Mouse (Mus musculus) myocyte (in vitro differentiated cells): Measurements from ENCODE around the gene Tagln3. TPM values are rescaled to one million over a fixed set of nuclear protein-coding genes. Genes with fewer than 3 reads are reported as not detected.

Experiments
- H3K27me3 ChIP-seq: one replicate; pipeline ENCODE4 v1.6.1; 2011; ENCODE audit not compliant: control insufficient read depth, insufficient read depth, insufficient read length
- H3K36me3 ChIP-seq: one replicate; pipeline ENCODE4 v1.6.1; 2011; ENCODE audit not compliant: control insufficient read depth, insufficient read depth
- H3K4me2 ChIP-seq: one replicate; pipeline ENCODE4 v1.6.1; 2011; ENCODE audit warnings: low read depth, control low read depth
- H3K4me3 ChIP-seq: one replicate; pipeline ENCODE4 v1.5.1; 2011; ENCODE audit warnings: mild to moderate bottlenecking, control low read depth, moderate library complexity
- H3K79me2 ChIP-seq: one replicate; pipeline ENCODE4 v1.6.1; 2011; ENCODE audit not compliant: control insufficient read depth, insufficient read depth
- H3ac ChIP-seq: one replicate; pipeline ENCODE4 v1.6.1; 2011; ENCODE audit not compliant: control insufficient read depth, insufficient read length
- CEBPB ChIP-seq: IDR thresholded peaks from 2 replicates; pipeline ENCODE4 v1.6.1; 2011; ENCODE audit warnings: mild to moderate bottlenecking, moderate library complexity; ENCODE audit not compliant: poor library complexity, insufficient read depth, severe bottlenecking
- E2F4 ChIP-seq: IDR thresholded peaks from one replicate; pipeline ENCODE4 v1.6.1; 2011; ENCODE audit warnings: mild to moderate bottlenecking, control low read depth, moderate library complexity; ENCODE audit not compliant: insufficient read depth
- MAX ChIP-seq: IDR thresholded peaks from one replicate; pipeline ENCODE4 v1.6.1; 2011; ENCODE audit warnings: low read depth, mild to moderate bottlenecking, control low read depth
- MYOD1 ChIP-seq, 3 experiments: IDR thresholded peaks; one replicate each; pipeline ENCODE4 v1.6.1; 2011; ENCODE audit warnings: control low read depth in 2 of 3, low read depth in 2 of 3, mild to moderate bottlenecking in 2 of 3, moderate library complexity in 1 of 3; ENCODE audit not compliant: insufficient read length in 2 of 3, control insufficient read depth in 1 of 3
- MYOG ChIP-seq, 3 experiments: IDR thresholded peaks; one replicate each; pipeline ENCODE4 v1.6.1; 2011; ENCODE audit warnings: control low read depth in 2 of 3, low read depth in 2 of 3, mild to moderate bottlenecking in 2 of 3; ENCODE audit not compliant: insufficient read length in 2 of 3, control insufficient read depth in 1 of 3, insufficient read depth in 1 of 3
- POLR2A ChIP-seq: IDR thresholded peaks from one replicate; pipeline ENCODE4 v1.6.1; 2011; ENCODE audit warnings: low read depth, mild to moderate bottlenecking, control low read depth, moderate library complexity; ENCODE audit not compliant: insufficient read length
- POLR2AphosphoS2 ChIP-seq: IDR thresholded peaks from one replicate; pipeline ENCODE4 v1.6.1; 2011; ENCODE audit warnings: low read depth, control low read depth; ENCODE audit not compliant: insufficient read length
- REST ChIP-seq: IDR thresholded peaks from one replicate; pipeline ENCODE4 v1.6.1; 2011; ENCODE audit warnings: mild to moderate bottlenecking, control low read depth, moderate library complexity; ENCODE audit not compliant: insufficient read depth, insufficient read length
- SRF ChIP-seq: IDR thresholded peaks from one replicate; pipeline ENCODE4 v1.6.1; 2011; ENCODE audit warnings: low read depth; ENCODE audit not compliant: control insufficient read depth, insufficient read length
- TCF12 ChIP-seq: IDR thresholded peaks from one replicate; pipeline ENCODE4 v1.6.1; 2011; ENCODE audit warnings: mild to moderate bottlenecking, control low read depth; ENCODE audit not compliant: poor library complexity, insufficient read depth, severe bottlenecking
- TCF3 ChIP-seq: IDR thresholded peaks from one replicate; pipeline ENCODE4 v1.6.1; 2011; ENCODE audit warnings: low read depth, control low read depth; ENCODE audit not compliant: insufficient read length
- USF1 ChIP-seq: IDR thresholded peaks from one replicate; pipeline ENCODE4 v1.6.1; 2011; ENCODE audit warnings: low read depth, mild to moderate bottlenecking, control low read depth, moderate library complexity
- polyA plus RNA-seq: library from polyadenylated mRNA; unstranded; fragments of >200 nt; fragmentation: generic; extraction: Trizol; gene quantifications from one replicate; pipeline ENCODE4 v1.2.1, GENCODE M21; 2012; ENCODE audit warnings: missing spikeins

Tagln3 gene
- polyA plus RNA-seq, 1 experiment = 0.19 TPM

DNA sequence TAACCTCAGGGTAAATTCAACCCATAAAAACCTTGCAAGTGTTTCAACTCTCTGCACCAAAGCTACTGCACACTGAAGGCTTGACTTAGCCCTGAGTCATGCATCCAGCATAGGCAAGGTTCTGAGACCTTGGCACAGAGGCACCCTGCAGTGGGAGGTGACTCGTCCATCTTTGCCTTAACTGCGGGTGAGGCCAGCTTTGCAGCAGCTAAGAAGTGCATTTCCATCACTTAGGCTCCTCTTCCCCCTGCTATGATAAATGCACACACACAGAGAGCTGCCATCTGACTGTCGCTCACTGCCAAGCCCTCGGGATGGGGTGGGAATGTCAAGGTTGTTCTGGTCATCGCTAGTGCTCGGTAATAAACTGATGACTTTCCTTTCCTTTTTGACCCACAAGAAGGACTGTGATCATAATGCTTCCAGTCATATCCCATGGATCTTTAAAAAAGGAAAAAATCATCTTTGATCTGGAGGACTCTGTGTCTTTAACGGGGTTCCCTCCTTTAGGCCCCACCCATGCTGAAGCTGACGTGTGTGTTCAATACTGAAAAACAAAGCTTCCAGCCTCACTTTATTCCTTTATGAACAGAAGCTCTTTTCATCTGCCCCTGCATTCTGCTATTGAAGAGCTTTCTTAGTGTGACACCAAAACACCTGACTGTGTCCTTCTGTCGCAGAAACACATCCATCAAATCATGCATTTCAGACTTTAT, 28.8 kb downstream of the Tagln3 start:
- TF ChIP-seq POLR2AphosphoS2 (no peak), TCF12 (no peak), REST (no peak), MYOG (IDR thresholded peaks at IDR 0.05; ENCODE audit: control insufficient read depth in 1 of 3, insufficient read depth in 1 of 3, insufficient read length in 2 of 3, low read depth in 2 of 3) (no peak), POLR2A (no peak)
- H3K79me2 ChIP-seq = no peaks in the 10 kb centered on the region
- H3K4me3 ChIP-seq = no peak overlapping the region
- H3K4me2 ChIP-seq = no peak overlapping the region
- H3K36me3 ChIP-seq = no peaks in the 10 kb centered on the region
- no peak overlapping the region for H3ac ChIP-seq
- no peaks in the 10 kb centered on the region for H3K27me3 ChIP-seq

DNA sequence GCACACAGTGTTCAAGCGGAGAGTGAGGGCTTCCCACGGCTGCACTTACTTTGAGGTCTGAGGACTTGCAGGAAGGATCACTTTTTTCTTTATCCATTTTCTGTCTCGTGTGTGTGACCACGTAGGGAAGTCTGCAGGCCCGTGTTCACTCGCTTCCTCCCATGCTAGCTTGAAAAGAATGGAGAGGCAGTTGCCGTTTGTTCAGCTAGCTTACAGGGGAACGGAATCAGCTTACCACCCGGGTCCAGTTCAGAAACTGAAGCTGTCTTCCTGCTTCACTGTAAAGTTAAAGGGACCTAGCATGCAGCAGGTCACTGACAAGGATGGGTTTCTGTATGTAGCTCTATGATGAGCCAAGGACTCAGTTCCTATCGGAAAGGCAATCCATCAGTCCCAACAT, 30.9 kb downstream of the Tagln3 start, which contains the start of gene Tmprss7:
TSS of gene Tmprss7 (minus strand) at position 101 of the 400 bp plus-strand sequence.
- Histone ChIP-seq H3K79me2 (no peaks in the 10 kb centered on the region), H3ac (no peak within 1 kb of the TSS), H3K4me3 (no peak within 1 kb of the TSS), H3K4me2 (no peak within 1 kb of the TSS), H3K36me3 (no peaks in the 10 kb centered on the region), H3K27me3 (no peaks in the 10 kb centered on the region)
- no peak for TF ChIP-seq USF1
- TF ChIP-seq TCF12 = no peak

DNA sequence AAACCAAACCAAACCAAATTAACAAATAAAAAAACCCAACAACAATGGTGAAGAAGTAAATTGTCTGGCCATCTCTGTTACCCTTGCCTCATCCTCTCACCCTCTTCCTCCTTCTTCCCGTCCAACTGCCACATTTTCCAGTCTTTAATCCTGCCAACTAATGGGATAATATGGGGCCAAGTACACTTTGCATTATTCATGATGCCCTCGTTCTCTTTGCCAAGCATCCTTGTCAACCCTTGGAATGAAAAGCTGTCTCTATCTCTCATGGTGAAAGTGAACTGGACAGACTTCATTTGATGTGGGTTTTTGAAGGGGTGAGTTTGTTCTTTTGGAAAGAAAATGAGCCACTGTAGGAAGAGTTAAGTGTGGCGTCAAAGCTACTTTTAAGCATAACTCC, 31.6 kb downstream of the Tagln3 start:
- Histone ChIP-seq H3K4me3 (no peak overlapping the region), H3K79me2 (no peaks in the 10 kb centered on the region), H3ac (no peak overlapping the region), H3K27me3 (no peaks in the 10 kb centered on the region), H3K36me3 (no peaks in the 10 kb centered on the region), H3K4me2 (no peak overlapping the region)
- TF ChIP-seq USF1 (no peak), REST (no peak), POLR2A (no peak), POLR2AphosphoS2 (no peak), E2F4 (no peak), TCF12 (no peak), MYOD1 (IDR thresholded peaks at IDR 0.05; ENCODE audit: control insufficient read depth in 1 of 3, insufficient read length in 2 of 3, low read depth in 2 of 3) (no peak), CEBPB (no peak), SRF (no peak), TCF3 (no peak), MYOG (IDR thresholded peaks at IDR 0.05; ENCODE audit: control insufficient read depth in 1 of 3, insufficient read depth in 1 of 3, insufficient read length in 2 of 3, low read depth in 2 of 3) (no peak), MAX (no peak)

DNA sequence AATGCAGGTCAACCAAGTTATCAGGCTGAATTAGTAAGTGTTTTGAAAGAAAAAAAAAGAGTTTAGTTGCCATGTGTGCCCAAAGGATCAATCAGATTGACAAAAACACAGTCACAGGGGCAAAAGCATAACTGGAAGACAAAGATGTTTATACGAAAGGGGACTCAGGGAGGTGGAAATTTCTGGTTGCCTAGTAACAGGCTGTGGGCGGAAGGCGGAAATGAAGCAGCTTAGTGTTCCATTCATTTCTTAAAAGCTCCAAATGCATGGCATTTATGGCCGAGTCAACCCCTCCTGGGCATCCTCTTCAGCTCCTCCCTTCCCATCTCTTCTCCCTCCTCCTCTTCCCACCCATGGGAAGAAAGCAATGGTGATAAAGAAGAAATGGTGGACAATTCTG, 34.2 kb downstream of the Tagln3 start:
- Histone ChIP-seq H3K36me3 (no peaks in the 10 kb centered on the region), H3K27me3 (peaks cover 10% of the 10 kb centered on the region), H3K4me2 (no peak overlapping the region), H3K4me3 (no peak overlapping the region), H3ac (no peak overlapping the region), H3K79me2 (no peaks in the 10 kb centered on the region)
- no peak for TF ChIP-seq POLR2A
- TF ChIP-seq CEBPB = no peak
- TF ChIP-seq USF1 = no peak
- no peak for TF ChIP-seq POLR2AphosphoS2
- no peak for TF ChIP-seq E2F4
- no peak for TF ChIP-seq REST
- TF ChIP-seq TCF12 = no peak
- no peak for TF ChIP-seq TCF3
- TF ChIP-seq MYOG (IDR thresholded peaks at IDR 0.05; ENCODE audit: control insufficient read depth in 1 of 3, insufficient read depth in 1 of 3, insufficient read length in 2 of 3, low read depth in 2 of 3) = no peak

DNA sequence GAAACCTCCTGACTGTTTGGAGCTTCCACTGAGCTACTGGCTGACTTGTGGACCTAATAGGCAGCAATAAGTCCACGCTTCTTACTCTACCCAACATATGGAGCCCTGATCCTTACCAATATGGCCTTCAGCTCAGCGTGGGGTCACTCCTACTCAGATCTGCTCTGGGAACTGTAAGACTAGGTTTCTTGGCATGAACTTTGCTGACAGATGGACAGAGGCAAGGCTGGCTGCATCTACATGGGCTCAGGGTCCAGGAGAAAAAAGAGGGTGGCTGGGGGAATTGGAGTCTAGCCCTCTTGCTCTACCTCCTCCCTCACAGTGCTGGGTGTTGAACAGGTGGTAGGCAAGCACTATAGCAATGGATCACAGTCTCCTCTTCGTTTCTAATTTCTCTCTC, 37.6 kb downstream of the Tagln3 start:
- Histone ChIP-seq H3K79me2 (no peaks in the 10 kb centered on the region), H3K36me3 (no peaks in the 10 kb centered on the region), H3ac (no peak overlapping the region), H3K4me2 (no peak overlapping the region), H3K27me3 (peaks cover 10% of the 10 kb centered on the region), H3K4me3 (no peak overlapping the region)
- TF ChIP-seq MYOD1 (IDR thresholded peaks at IDR 0.05; ENCODE audit: control insufficient read depth in 1 of 3, insufficient read length in 2 of 3, low read depth in 2 of 3) (no peak), MYOG (IDR thresholded peaks at IDR 0.05; ENCODE audit: control insufficient read depth in 1 of 3, insufficient read depth in 1 of 3, insufficient read length in 2 of 3, low read depth in 2 of 3) (no peak), REST (no peak), E2F4 (no peak)

DNA sequence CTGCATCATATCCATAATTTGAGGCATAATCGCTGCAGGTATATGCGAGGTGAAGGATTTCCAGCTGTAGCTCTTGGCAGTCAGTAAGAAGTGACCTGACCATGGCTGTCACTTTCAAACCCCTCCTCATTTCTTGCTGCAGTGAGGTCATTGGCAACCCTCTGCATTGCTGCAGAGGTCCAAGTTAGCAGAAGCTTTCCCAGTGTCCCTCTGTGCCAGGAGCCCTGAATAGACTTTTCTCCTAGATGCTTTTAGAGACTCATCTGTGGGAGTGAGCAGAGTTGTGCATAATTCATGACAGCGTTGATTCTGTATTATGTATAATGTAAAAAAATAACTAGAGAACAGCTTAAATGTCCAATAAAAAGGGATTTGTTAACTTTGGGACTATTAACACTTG, 39.1 kb downstream of the Tagln3 start:
- H3ac ChIP-seq = no peak overlapping the region
- H3K4me3 ChIP-seq = no peak overlapping the region
- no peaks in the 10 kb centered on the region for H3K79me2 ChIP-seq
- TF ChIP-seq MYOD1 (IDR thresholded peaks at IDR 0.05; ENCODE audit: control insufficient read depth in 1 of 3, insufficient read length in 2 of 3, low read depth in 2 of 3) (no peak), POLR2A (no peak), POLR2AphosphoS2 (no peak), SRF (no peak), REST (no peak), TCF3 (no peak), USF1 (no peak), MAX (no peak), TCF12 (no peak)
- H3K4me2 ChIP-seq = no peak overlapping the region
- no peaks in the 10 kb centered on the region for H3K36me3 ChIP-seq
- peaks cover 18% of the 10 kb centered on the region for H3K27me3 ChIP-seq
